Mouse (Mus musculus): ENCODE data around the gene Dr1.
"Not testable (repeated sequence)": the region's sequence is repeated elsewhere in the genome, so short reads cannot be mapped to it uniquely, and the experiment has no call there.

The Dr1 gene

DNA sequence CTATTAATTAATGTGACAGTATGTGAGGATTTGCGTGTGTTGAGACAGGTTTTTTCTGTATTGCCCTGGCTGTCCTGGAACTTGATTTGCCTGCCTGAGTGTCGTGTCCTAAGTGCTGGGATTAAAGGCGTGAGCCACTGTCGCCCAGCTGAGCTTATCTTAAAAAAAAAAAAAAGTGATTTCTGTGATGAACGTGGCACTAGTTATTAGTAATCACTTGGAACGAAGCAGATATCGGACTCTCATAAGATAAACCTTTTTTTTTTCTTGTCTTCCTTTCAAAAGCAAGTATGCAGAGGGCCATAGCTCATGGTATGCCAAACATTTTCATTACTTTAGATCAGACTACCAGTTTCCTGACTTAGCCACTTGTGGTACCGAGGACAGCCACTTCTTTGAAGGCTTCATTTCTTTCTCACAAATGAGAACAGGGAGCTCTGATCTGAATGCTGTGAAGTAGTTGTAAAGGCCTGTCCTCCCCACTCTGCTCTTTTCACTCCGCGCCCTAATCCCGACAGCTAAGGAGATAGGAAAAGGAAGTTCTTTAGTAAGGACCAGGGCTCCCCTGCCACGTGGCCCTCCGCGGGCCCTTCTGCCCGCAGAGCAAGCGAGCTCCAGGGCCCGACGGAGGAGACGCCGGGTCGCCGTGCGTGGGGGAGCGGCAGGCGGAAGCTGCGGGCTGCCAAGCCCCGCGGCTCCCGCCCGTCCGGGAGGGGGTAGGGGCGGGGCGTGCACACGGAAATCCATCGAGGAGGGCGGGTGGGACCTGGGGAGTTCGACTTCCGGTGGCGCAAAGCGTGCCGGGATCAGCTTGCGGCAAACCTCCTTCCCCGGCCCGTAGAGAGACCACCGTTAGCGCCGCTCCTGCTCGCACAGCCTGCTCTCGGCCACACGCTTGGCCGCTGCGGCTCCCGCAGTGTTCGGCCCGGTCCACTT lies at the start of gene Dr1:
TSS of gene Dr1 (plus strand) at position 771 of the 936 bp plus-strand sequence.
- DNase-seq: peak; percentile 91 to 95

GRCm38 (mm10) chr5:108224077-108224476 lies 44.6 kb upstream of the Dr1 start:
- no peak for DNase-seq

- DNase-seq: no peak
Observed at GRCm38 (mm10) chr5:108226159-108226558, 42.5 kb upstream of the Dr1 start.

- DNase-seq: no peak
Observed at GRCm38 (mm10) chr5:108246314-108246765, 22.4 kb upstream of the Dr1 start.

DNA sequence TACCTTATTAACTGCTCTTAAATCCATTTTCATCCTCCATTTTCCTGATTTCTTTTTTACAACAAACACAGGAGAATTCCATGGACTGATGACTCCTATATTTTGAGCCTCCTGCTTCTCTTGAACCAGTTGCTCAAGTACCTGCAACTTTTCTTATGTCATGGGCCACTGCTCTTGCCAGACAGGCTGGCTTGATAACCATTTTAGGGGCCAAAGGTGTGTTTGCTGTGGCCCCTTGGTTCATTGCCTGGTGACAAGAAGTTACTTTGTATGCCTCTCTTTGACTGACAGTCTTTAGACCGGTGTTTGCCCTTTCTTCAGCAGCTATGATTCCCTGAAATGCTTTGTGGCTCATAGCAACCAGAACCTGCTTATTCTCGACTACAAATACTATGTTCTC lies 18.7 kb upstream of the Dr1 start:
- DNase-seq: no peak

- DNase-seq: no peak
Observed at GRCm38 (mm10) chr5:108255259-108255658, 13.4 kb upstream of the Dr1 start.

GRCm38 (mm10) chr5:108262722-108263121 lies 6.0 kb upstream of the Dr1 start:
- peak; percentile 35 to 48 for DNase-seq

GRCm38 (mm10) chr5:108263785-108264184 lies 4.9 kb upstream of the Dr1 start:
- not testable (repeated sequence) for DNase-seq

- no peak for DNase-seq
Observed at GRCm38 (mm10) chr5:108266990-108267389, 1.7 kb upstream of the Dr1 start.

DNA sequence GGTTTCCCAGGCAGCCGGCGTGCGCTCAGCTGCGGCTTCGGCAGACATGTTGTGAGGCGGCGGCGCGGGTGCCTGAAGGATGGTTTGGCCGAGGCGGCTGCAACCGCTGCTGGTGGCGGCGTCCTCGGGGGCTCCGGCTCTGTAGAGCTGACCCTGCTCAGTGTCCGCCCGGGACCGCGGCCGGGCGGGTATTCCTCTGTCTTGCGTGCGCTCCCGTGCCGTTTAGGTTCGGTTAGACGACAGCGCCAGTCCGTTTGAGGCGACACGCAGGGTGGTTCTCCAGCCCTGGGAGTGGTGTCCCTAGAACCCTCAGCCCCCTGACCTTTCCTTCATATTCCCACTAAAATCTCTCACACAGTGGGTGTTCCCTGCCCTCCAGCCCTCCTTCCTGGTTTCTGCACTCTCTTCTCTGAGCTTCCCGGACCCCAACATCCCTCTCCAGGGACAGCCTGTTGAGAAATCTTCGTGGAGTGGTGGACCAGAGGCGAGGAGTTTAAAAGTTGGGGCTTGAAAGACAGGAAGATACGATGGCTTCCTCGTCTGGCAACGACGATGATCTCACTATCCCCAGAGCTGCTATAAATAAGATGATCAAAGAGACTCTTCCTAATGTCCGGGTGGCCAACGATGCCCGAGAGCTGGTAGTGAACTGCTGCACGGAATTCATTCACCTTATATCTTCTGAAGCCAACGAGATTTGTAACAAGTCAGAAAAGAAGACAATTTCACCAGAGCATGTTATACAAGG lies 540 bp downstream of the Dr1 start:
- peak in 1 of 2 experiments; percentile 17 for DNase-seq

GRCm38 (mm10) chr5:108269811-108270151 lies 1.1 kb downstream of the Dr1 start:
- no peak for DNase-seq

GRCm38 (mm10) chr5:108270415-108270814 lies 1.7 kb downstream of the Dr1 start:
- no peak for DNase-seq

- not testable (repeated sequence) for DNase-seq
Observed at GRCm38 (mm10) chr5:108271345-108271744, 2.6 kb downstream of the Dr1 start.

DNA sequence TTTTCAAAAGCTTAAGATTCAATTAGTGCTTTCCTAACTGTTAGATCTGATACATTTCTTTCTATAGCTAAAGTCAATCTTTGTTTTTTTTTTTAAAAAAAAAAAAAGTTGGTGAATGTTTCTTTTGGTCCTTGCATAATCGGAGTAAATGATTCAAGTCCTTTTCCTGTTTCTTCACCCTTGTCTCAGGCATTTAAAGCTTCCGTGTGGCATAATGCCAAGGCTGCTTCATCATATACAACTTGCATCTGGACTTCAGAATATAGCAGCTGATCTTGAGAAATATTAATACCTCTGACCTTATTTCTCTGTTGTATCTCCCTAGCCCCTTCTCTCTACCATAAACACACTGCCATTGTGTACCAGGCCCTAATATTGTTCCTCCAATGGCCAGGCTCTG lies 18.3 kb downstream of the Dr1 start:
- no peak for DNase-seq

DNA sequence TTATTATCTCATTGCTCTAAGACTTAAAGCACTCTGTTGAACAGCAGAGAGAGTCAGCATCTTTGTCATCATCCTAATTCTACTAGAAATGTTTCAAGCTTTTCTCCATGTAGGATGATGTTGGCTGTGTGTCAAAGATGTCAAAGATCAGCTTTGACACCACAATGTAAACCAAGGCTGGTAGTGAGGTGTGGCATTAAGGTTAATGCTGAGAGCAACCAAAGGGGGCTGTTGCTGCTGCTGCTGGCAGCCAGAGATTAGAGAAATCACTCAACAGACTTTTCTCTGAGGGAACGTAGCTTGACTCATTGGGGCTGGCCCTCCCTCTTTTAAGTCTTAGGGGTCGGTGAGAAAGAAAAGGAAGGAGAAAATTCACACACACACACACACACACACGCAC lies 32.9 kb downstream of the Dr1 start:
- DNase-seq: no peak

DNA sequence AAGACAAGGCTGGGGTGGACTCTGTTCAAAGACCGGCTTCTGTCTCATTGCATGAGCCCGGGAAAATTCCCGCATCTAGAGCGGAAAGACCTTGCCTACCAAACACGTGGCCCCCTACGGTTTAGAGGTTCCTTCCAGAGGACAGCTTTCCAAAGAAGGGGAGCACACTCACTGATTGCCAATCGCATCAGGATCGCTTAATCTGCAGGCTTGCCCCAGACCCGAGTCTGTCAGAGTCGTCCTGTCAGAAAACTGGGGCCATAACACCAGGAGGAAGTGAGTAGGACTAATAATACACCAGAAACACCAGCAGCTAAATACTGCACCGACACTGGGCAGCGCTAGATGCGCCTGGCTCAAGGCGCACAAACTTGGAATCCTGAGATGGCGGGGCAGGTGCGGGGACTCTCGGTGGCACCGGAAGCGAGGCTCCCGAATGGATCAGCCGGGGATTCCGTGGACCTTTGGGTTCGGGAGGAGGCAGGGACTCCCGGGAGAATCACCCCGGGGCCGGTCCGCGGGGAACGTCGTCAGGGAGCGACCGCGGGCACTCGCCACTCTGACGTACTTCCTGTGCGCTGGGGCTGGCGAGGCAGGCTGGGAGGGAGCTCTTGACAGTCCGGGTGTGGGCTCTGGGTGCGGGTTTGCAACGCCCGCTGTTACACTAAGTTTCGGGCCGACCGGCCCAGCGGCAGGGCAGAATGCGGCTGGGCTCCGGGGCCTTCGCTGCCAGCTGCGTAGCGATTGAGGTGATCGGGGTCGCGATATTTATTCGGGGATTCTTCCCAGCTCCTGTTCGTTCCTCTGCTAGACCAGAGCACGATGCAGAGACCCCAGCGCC lies 43.7 kb downstream of the Dr1 start, which contains the start of gene Pigg:
TSS of gene Pigg (plus strand) at position 386 of the 841 bp plus-strand sequence.
- DNase-seq: peak; percentile 96 to 97

DNA sequence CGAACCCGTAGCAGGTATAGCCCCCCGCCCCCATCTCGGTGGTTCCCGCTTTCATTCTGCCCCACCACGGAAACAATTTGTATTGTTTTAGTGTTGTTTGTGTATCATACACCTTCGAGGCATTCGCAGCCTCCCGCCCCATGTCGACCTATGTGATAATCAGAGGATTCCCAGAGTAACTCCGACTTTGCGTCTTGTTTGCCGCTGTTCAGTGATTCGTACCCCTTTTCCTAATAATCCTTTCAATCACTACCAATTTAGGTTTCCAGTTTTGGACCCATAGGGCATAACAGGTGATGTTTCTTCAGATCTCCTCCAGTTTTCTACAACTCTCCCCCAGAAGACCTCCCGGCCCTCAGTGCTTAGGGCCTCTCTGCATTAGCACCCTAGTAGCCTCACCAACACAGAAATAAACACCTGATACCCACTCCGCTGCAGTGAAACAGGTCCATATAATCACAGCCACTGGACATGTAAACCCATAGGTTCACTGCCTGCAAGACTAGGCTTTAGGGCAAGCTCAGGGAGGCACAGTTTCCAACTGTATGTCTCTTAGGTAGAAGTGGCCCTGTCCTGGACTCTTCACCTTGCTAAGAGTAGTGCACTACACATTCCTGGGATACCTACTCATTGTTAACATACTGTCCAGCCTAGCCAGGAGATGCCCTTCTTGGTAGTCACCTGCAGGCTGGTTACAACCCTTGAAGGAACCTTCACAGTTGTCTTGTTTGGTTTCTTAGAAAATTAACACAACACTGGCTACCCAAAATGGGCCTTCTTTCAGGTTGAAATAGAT lies 44.6 kb downstream of the Dr1 start:
- peak in 1 of 2 experiments; percentile 7 for DNase-seq

Measured in cerebellum, postnatal 25 days (tissue).